Mouse (Mus musculus): ENCODE data around the gene Rassf1.

- TF ChIP-seq POLR2A (IDR thresholded peaks at IDR 0.05; ENCODE audit: control insufficient read depth, extremely low read depth, insufficient read depth, low read length, poor library complexity) (no peak), CTCF (IDR thresholded peaks at IDR 0.05; ENCODE audit: borderline replicate concordance, control insufficient read depth, extremely low read depth, insufficient read depth, low read length, poor library complexity) (no peak)
Observed at GRCm38 (mm10) chr9:107590773-107591060, 39.4 kb downstream of the Rassf1 start.

Data from thymus, adult 2 months (tissue).